Mouse (Mus musculus): Measurements from ENCODE around the gene C9orf72.

DNA sequence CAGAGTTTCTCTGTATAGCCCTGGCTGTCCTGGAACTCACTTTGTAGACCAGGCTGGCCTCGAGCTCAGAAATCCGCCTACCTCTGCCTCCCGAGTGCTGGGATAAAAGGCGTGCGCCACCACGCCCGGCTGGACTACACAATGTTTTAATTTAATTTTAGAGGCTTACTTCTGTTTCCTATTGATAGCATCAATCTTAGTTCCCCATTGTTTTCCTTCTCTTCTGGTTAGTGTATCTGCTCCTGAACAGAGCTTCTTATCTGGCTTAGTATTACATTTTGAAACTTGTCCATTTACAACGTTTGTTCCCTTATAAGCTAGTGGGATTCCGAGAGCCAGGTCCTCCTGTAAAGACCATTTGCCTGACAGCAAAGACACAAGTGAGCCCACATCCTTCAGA, 33.0 kb upstream of the C9orf72 start:
- TF ChIP-seq EP300 (IDR thresholded peaks at IDR 0.05; ENCODE audit: insufficient read depth, low read depth, low read length) (no peak), POLR2A (IDR thresholded peaks at IDR 0.05; ENCODE audit: insufficient read depth, low read length) (no peak), CTCF (IDR thresholded peaks at IDR 0.05; ENCODE audit: low read depth, low read length) (no peak)

All from ES-Bruce4 (cell line).